Mouse (Mus musculus): ENCODE measurements at regions not wholly inside any gene's neighbourhood (a gene's known extent, or its start where the extent isn't known, plus 50 kb on each side); places are given as distances from the start of the nearest gene placed in this dataset.

GRCm38 (mm10) chr16:29945891-29946598, 118.1 kb upstream of the Hes1 start:
- peak; percentile 77 for DNase-seq (ENCODE audit: low read depth)
- TF ChIP-seq CTCF (IDR thresholded peaks at IDR 0.05; ENCODE audit: borderline replicate concordance, extremely low read depth, insufficient read depth, insufficient read length) = no peak
- TF ChIP-seq POLR2A (IDR thresholded peaks at IDR 0.05; ENCODE audit: borderline replicate concordance, extremely low read depth, insufficient read depth, insufficient read length, poor library complexity, severe bottlenecking) = no peak

DNA sequence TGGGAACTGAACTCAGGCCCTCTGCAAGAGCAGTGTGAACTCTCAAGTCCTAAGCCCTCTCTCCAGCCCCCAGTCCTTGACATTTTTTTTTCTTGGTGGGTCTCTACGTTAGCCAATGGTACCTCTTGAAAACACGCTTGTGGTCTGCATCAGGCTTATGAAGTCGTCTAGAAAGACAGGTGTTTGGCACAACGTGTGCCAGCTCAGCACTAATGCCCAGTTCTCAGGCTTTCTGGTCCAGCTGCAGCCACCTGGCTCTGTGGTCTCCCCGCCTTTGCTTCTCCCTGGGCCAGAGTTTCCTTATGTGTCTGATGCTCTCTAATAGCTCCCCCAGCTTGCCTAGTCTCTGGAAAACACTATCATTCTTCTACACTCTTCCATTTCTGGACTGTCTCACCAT, 117.2 kb upstream of the Hes1 start:
- DNase-seq (ENCODE audit: low read depth) = no peak
- TF ChIP-seq CTCF (IDR thresholded peaks at IDR 0.05; ENCODE audit: borderline replicate concordance, extremely low read depth, insufficient read depth, insufficient read length) (no peak), POLR2A (IDR thresholded peaks at IDR 0.05; ENCODE audit: borderline replicate concordance, extremely low read depth, insufficient read depth, insufficient read length, poor library complexity, severe bottlenecking) (no peak)

GRCm38 (mm10) chr16:29947670-29948069, 116.5 kb upstream of the Hes1 start:
- TF ChIP-seq CTCF (IDR thresholded peaks at IDR 0.05; ENCODE audit: borderline replicate concordance, extremely low read depth, insufficient read depth, insufficient read length) = no peak
- TF ChIP-seq POLR2A (IDR thresholded peaks at IDR 0.05; ENCODE audit: borderline replicate concordance, extremely low read depth, insufficient read depth, insufficient read length, poor library complexity, severe bottlenecking) = no peak

GRCm38 (mm10) chr16:29950136-29950535, 114.0 kb upstream of the Hes1 start:
- TF ChIP-seq CTCF (IDR thresholded peaks at IDR 0.05; ENCODE audit: borderline replicate concordance, extremely low read depth, insufficient read depth, insufficient read length) (no peak), POLR2A (IDR thresholded peaks at IDR 0.05; ENCODE audit: borderline replicate concordance, extremely low read depth, insufficient read depth, insufficient read length, poor library complexity, severe bottlenecking) (no peak)
- DNase-seq (ENCODE audit: low read depth) = peak; percentile 70

More at GRCm38 (mm10) chr16:29947670-29948069, 116.5 kb upstream of the Hes1 start:
- DNase-seq (ENCODE audit: low read depth) = peak; percentile 46

- TF ChIP-seq CTCF (IDR thresholded peaks at IDR 0.05; ENCODE audit: borderline replicate concordance, extremely low read depth, insufficient read depth, insufficient read length) (no peak), POLR2A (IDR thresholded peaks at IDR 0.05; ENCODE audit: borderline replicate concordance, extremely low read depth, insufficient read depth, insufficient read length, poor library complexity, severe bottlenecking) (no peak)
Observed at GRCm38 (mm10) chr16:29950791-29951190, 113.4 kb upstream of the Hes1 start.

GRCm38 (mm10) chr16:29954700-29955099, 109.5 kb upstream of the Hes1 start:
- TF ChIP-seq CTCF (IDR thresholded peaks at IDR 0.05; ENCODE audit: borderline replicate concordance, extremely low read depth, insufficient read depth, insufficient read length) (no peak), POLR2A (IDR thresholded peaks at IDR 0.05; ENCODE audit: borderline replicate concordance, extremely low read depth, insufficient read depth, insufficient read length, poor library complexity, severe bottlenecking) (no peak)
- no peak for DNase-seq (ENCODE audit: low read depth)

More at GRCm38 (mm10) chr16:29950791-29951190, 113.4 kb upstream of the Hes1 start:
- DNase-seq (ENCODE audit: low read depth) = no peak

DNA sequence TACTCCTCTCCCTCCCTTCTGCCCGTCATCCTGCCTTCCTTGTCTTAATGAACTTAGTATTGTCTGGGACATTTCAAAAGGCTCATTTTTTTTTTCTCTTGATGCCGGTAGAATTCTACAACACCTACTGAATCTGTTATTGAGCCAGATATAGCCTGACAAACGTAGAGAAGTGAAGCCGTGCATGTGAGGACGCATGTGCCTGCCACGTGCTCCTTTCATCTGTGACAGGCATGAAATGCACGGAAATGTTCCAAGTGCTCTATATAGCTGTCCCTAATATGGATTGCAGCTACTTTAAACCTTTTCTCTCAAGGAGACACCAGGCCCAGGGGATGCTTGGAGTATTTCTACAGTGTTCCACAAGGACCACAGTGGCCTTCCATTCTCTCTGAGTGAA, 107.3 kb upstream of the Hes1 start:
- no peak for TF ChIP-seq CTCF (IDR thresholded peaks at IDR 0.05; ENCODE audit: borderline replicate concordance, extremely low read depth, insufficient read depth, insufficient read length)
- TF ChIP-seq POLR2A (IDR thresholded peaks at IDR 0.05; ENCODE audit: borderline replicate concordance, extremely low read depth, insufficient read depth, insufficient read length, poor library complexity, severe bottlenecking) = no peak
- peak; percentile 31 for DNase-seq (ENCODE audit: low read depth)

GRCm38 (mm10) chr16:29959939-29960637, 104.1 kb upstream of the Hes1 start:
- no peak for DNase-seq (ENCODE audit: low read depth)
- TF ChIP-seq POLR2A (IDR thresholded peaks at IDR 0.05; ENCODE audit: borderline replicate concordance, extremely low read depth, insufficient read depth, insufficient read length, poor library complexity, severe bottlenecking) = no peak
- no peak for TF ChIP-seq CTCF (IDR thresholded peaks at IDR 0.05; ENCODE audit: borderline replicate concordance, extremely low read depth, insufficient read depth, insufficient read length)

DNA sequence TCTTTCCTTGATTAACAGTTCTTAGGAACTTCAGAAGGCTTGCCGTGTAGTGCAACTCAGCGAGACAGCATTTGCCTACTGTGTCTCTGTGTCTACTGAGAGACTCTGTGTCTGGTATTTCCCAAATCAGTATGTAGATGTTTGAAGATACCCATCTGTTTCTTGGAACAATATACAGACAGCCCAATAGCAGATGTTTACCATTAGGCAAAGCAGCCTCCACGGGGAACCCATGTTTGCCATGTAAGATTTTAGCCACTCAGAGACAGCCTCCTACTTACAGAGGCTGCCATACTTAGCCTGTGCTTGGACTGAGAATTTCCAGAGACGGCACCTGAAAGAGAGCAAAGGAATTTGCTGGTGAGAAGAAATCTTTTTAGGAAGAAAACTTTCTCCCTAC, 100.9 kb upstream of the Hes1 start:
- TF ChIP-seq CTCF (IDR thresholded peaks at IDR 0.05; ENCODE audit: borderline replicate concordance, extremely low read depth, insufficient read depth, insufficient read length) (no peak), POLR2A (IDR thresholded peaks at IDR 0.05; ENCODE audit: borderline replicate concordance, extremely low read depth, insufficient read depth, insufficient read length, poor library complexity, severe bottlenecking) (no peak)
- DNase-seq (ENCODE audit: low read depth) = no peak

GRCm38 (mm10) chr16:29964563-29964962, 99.6 kb upstream of the Hes1 start:
- TF ChIP-seq POLR2A (IDR thresholded peaks at IDR 0.05; ENCODE audit: borderline replicate concordance, extremely low read depth, insufficient read depth, insufficient read length, poor library complexity, severe bottlenecking) = no peak
- no peak for TF ChIP-seq CTCF (IDR thresholded peaks at IDR 0.05; ENCODE audit: borderline replicate concordance, extremely low read depth, insufficient read depth, insufficient read length)
- no peak for DNase-seq (ENCODE audit: low read depth)

DNA sequence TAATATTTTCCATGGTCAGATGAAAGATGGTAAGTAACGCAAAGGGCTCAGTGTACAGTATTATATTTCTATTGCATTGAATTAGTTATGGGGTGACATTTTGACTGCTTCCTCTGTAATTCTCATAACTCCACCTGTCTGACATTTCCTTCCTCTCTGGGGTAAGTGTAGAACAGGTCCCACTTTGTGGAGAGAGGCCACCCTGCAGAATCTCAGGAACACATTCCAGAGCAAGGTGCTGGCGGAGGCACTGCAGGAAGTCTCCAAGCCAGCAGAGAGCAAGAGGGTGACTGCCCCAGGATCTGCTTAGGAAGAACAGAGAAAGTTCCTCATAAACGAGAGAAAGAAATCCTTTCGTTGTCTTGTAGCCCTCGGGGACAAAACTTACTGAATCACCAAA, 95.4 kb upstream of the Hes1 start:
- TF ChIP-seq CTCF (IDR thresholded peaks at IDR 0.05; ENCODE audit: borderline replicate concordance, extremely low read depth, insufficient read depth, insufficient read length) (no peak), POLR2A (IDR thresholded peaks at IDR 0.05; ENCODE audit: borderline replicate concordance, extremely low read depth, insufficient read depth, insufficient read length, poor library complexity, severe bottlenecking) (no peak)
- DNase-seq (ENCODE audit: low read depth) = no peak

DNA sequence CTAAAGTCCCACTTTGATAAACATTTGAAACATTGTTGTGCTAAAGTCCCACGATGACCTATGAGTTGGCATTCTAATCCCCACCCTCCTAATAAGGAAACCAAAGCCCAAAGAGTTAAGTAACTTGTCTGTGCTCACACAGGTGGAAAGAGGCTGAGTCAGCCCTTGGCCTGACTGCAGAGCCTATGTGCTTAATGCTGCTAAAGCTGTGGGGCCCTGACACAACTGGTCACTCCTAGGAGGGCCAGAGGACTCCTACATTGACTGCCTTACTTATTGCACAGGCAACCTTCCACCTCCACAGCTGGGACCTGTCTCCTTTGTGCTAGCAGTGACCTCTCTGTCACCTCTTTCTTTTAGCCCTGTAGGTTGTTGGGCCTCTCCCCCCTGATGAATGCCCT, 91.4 kb upstream of the Hes1 start:
- TF ChIP-seq POLR2A (IDR thresholded peaks at IDR 0.05; ENCODE audit: borderline replicate concordance, extremely low read depth, insufficient read depth, insufficient read length, poor library complexity, severe bottlenecking) = no peak
- no peak for TF ChIP-seq CTCF (IDR thresholded peaks at IDR 0.05; ENCODE audit: borderline replicate concordance, extremely low read depth, insufficient read depth, insufficient read length)
- no peak for DNase-seq (ENCODE audit: low read depth)

Measured in brain, embryonic 14.5 days (tissue).